Mouse (Mus musculus) hindbrain, embryonic 16.5 days (tissue): ENCODE measurements at regions not wholly inside any gene's neighbourhood (a gene's known extent, or its start where the extent isn't known, plus 50 kb on each side); places are given as distances from the start of the nearest gene placed in this dataset.
"Not testable (repeated sequence)": the region's sequence is repeated elsewhere in the genome, so short reads cannot be mapped to it uniquely, and the experiment has no call there.

Experiments used
- ATAC-seq: fragments of 200-750 bp; cut with Nextera tagmentation; 2 replicates; pipeline ENCODE4 v1.8.0; 2017; ENCODE audit warnings: moderate TSS enrichment, moderate library complexity
- H3K27ac ChIP-seq: fragments of 300-500 bp; sonication (generic); 2 replicates; pipeline ENCODE4 v1.5.1; 2014; ENCODE audit warnings: low read depth, mild to moderate bottlenecking, control low read depth, low read length, moderate library complexity
- H3K27me3 ChIP-seq: fragments of 300-500 bp; sonication (generic); replicated peaks from 2 replicates; pipeline ENCODE4 v1.6.1; 2014; ENCODE audit warnings: low read length; ENCODE audit not compliant: control insufficient read depth, insufficient read depth
- H3K36me3 ChIP-seq: fragments of 300-500 bp; sonication (generic); 2 replicates; pipeline ENCODE4 v1.6.1; 2014; ENCODE audit warnings: mild to moderate bottlenecking, low read length, moderate library complexity, mixed read lengths; ENCODE audit not compliant: control insufficient read depth, insufficient read depth
- H3K4me1 ChIP-seq: fragments of 300-500 bp; sonication (generic); 2 replicates; pipeline ENCODE4 v1.6.1; 2014; ENCODE audit warnings: low read depth, low read length; ENCODE audit not compliant: control insufficient read depth, insufficient read depth
- H3K4me2 ChIP-seq: fragments of 300-500 bp; sonication (generic); 2 replicates; pipeline ENCODE4 v1.6.1; 2014; ENCODE audit warnings: mild to moderate bottlenecking, low read length, control low read depth, moderate library complexity
- H3K4me3 ChIP-seq: fragments of 300-500 bp; sonication (generic); 2 replicates; pipeline ENCODE4 v1.5.1; 2014; ENCODE audit warnings: mild to moderate bottlenecking, low read length, control low read depth, moderate library complexity
- H3K9ac ChIP-seq: fragments of 300-500 bp; sonication (generic); 2 replicates; pipeline ENCODE4 v1.6.1; 2014; ENCODE audit warnings: low read depth, mild to moderate bottlenecking, control low read depth, low read length, moderate library complexity
- H3K9me3 ChIP-seq: fragments of 300-500 bp; sonication (generic); 2 replicates; pipeline ENCODE4 v1.6.1; 2014; ENCODE audit warnings: mild to moderate bottlenecking, low read length, moderate library complexity; ENCODE audit not compliant: control insufficient read depth
- WGBS: fragments of 180-500 bp; shearing (Covaris S2); extraction: QIAGEN DNeasy Blood & Tissue Kit; methylation state at CpG from one replicate; pipeline ENCODE4 v1.1.7; 2014; 5-methylcytosine and 5-hydroxymethylcytosine counted together

- Histone ChIP-seq H3K27me3 (no peaks in the 10 kb centered on the region), H3K4me3 (no peak overlapping the region), H3K36me3 (no peaks in the 10 kb centered on the region), H3K9ac (no peak overlapping the region), H3K4me2 (no peak overlapping the region), H3K9me3 (no peaks in the 10 kb centered on the region), H3K27ac (no peak overlapping the region), H3K4me1 (no peaks in the 10 kb centered on the region)
- 82% methylated on average over 4 of the region's 4 CpGs for WGBS
- no peak for ATAC-seq
Measured at GRCm38 (mm10) chr6:3319378-3319777, 80.0 kb downstream of the Samd9l start.

- not testable (repeated sequence) for H3K9me3 ChIP-seq, H3K36me3 ChIP-seq, H3K27me3 ChIP-seq, H3K27ac ChIP-seq, H3K4me1 ChIP-seq, H3K9ac ChIP-seq, H3K4me3 ChIP-seq
- WGBS: 2% methylated on average over 11 of the region's 11 CpGs
- peak overlapping the region; percentile 46 for H3K4me2 ChIP-seq
- ATAC-seq: peak; percentile 82
Measured at GRCm38 (mm10) chr6:3307598-3308220, 91.7 kb downstream of the Samd9l start.

- H3K27ac ChIP-seq, H3K9me3 ChIP-seq, H3K27me3 ChIP-seq, ATAC-seq, H3K9ac ChIP-seq, H3K4me3 ChIP-seq, H3K36me3 ChIP-seq, H3K4me1 ChIP-seq, H3K4me2 ChIP-seq: not testable (repeated sequence)
- 64% methylated on average over 10 of the region's 10 CpGs for WGBS
Measured at GRCm38 (mm10) chr6:3304881-3305620, 94.3 kb downstream of the Samd9l start.

- not testable (repeated sequence) for ATAC-seq, H3K27me3 ChIP-seq
- 85% methylated on average over 8 of the region's 8 CpGs for WGBS
Measured at GRCm38 (mm10) chr6:3293316-3293715, 106.1 kb downstream of the Samd9l start.

GRCm38 (mm10) chr6:3291983-3292382 is 107.4 kb downstream of the Samd9l start:
- WGBS: 95% methylated on average over 6 of the region's 6 CpGs
- H3K4me2 ChIP-seq, ATAC-seq, H3K9ac ChIP-seq, H3K4me3 ChIP-seq, H3K27ac ChIP-seq, H3K9me3 ChIP-seq, H3K4me1 ChIP-seq, H3K36me3 ChIP-seq, H3K27me3 ChIP-seq: not testable (repeated sequence)

More at GRCm38 (mm10) chr6:3293316-3293715, 106.1 kb downstream of the Samd9l start:
- not testable (repeated sequence) for H3K9ac ChIP-seq, H3K4me3 ChIP-seq, H3K4me2 ChIP-seq, H3K36me3 ChIP-seq, H3K9me3 ChIP-seq, H3K4me1 ChIP-seq, H3K27ac ChIP-seq

- not testable (repeated sequence) for H3K4me1 ChIP-seq, H3K27me3 ChIP-seq, H3K9ac ChIP-seq, H3K4me3 ChIP-seq, H3K9me3 ChIP-seq, H3K4me2 ChIP-seq, H3K27ac ChIP-seq, H3K36me3 ChIP-seq, ATAC-seq
- WGBS: 88% methylated on average over 2 of the region's 4 CpGs
Measured at GRCm38 (mm10) chr6:3268726-3269125, 130.6 kb downstream of the Samd9l start.

- not testable (repeated sequence) for ATAC-seq, H3K9ac ChIP-seq
- WGBS: 69% methylated on average over 1 of the region's 1 CpGs
Measured at GRCm38 (mm10) chr6:3265477-3265876, 133.9 kb downstream of the Samd9l start.

More at GRCm38 (mm10) chr6:3265477-3265876, 133.9 kb downstream of the Samd9l start:
- not testable (repeated sequence) for H3K9me3 ChIP-seq, H3K27ac ChIP-seq, H3K36me3 ChIP-seq, H3K4me1 ChIP-seq, H3K4me2 ChIP-seq, H3K27me3 ChIP-seq, H3K4me3 ChIP-seq
